Mouse (Mus musculus) T-helper 17 cell (primary cell): ENCODE results near the gene Tcstv3.
"Not testable (repeated sequence)": the region's sequence is repeated elsewhere in the genome, so short reads cannot be mapped to it uniquely, and the experiment has no call there.

Source experiments
- in situ Hi-C, 2 experiments: fragments of 300-600 bp; cut with MboI, MseI; formaldehyde crosslinking; loops; 1 replicate in 1 of 2; 2 replicates in 1 of 2; pipeline ENCODE4 v1.15.1; 2025; ENCODE audit warnings: high pct_unique_total_duplicates in 2 of 2

Gene Tcstv3

GRCm38 (mm10) chr13:120316578-120316977 lies at the start of gene Tcstv3:
Gene Tcstv3, plus strand, starts transcription at chr13:120316878.
- in situ Hi-C loops = loop anchor here in 1 of 2 experiments (5.0 kb wide), 1 partner anchor 44 kb away; no protein-coding TSS in a partner anchor

GRCm38 (mm10) chr13:120277837-120278236 lies 38.8 kb upstream of the Tcstv3 start:
- in situ Hi-C loops = not testable (repeated sequence)

- in situ Hi-C loops = no loop called here
Observed at GRCm38 (mm10) chr13:120278784-120279183, 37.9 kb upstream of the Tcstv3 start.

- in situ Hi-C loops = no loop called here
Observed at GRCm38 (mm10) chr13:120299324-120299894, 17.3 kb upstream of the Tcstv3 start.

- in situ Hi-C loops = no loop called here
Observed at GRCm38 (mm10) chr13:120299991-120300442, 16.7 kb upstream of the Tcstv3 start, which contains the start of gene BC147527. Gene BC147527, plus strand, starts transcription at chr13:120300392.

- in situ Hi-C loops = no loop called here
Observed at GRCm38 (mm10) chr13:120300853-120301252, 15.8 kb upstream of the Tcstv3 start.

GRCm38 (mm10) chr13:120310749-120311148 lies 5.9 kb upstream of the Tcstv3 start:
- in situ Hi-C loops = no loop called here

- in situ Hi-C loops = no loop called here
Observed at GRCm38 (mm10) chr13:120313584-120313983, 3.1 kb upstream of the Tcstv3 start.

GRCm38 (mm10) chr13:120320183-120320582 lies 3.5 kb downstream of the Tcstv3 start:
- in situ Hi-C loops = no loop called here

- in situ Hi-C loops = no loop called here
Observed at GRCm38 (mm10) chr13:120320721-120321120, 4.0 kb downstream of the Tcstv3 start.
